Comparison of ENCODE assay signal across 8 mouse cellular contexts in the genomic region with DNA sequence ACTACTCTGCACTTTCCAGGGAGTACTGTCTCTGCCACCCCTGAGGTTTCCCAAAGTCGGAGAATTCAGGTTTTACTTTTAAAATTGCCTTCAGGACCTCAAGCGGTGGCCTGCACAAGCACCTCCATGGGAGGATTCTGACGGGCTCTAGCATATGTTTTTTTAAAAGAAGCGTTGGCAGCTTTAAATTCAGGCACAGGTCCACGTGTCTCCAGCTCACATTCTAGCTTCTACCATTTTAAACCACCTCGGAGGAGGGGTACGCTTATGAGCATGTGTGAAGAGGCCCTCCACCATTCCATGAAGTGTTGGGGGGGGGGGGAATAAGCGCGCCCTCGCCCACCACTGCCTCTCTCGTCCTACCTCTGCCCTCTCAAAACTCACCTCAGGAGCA. TPM values are rescaled to one million over a fixed set of nuclear protein-coding genes. Genes with fewer than 3 reads are reported as not detected.
DNase-seq lines count a peak whose midpoint lies in the region; ATAC-seq and TF ChIP-seq lines count a peak whose summit lies in the region.

No protein-coding gene starts in this region.

- no peaks in the 10 kb centered on the region for H3K9me3 ChIP-seq in heart, embryonic 13.5 days
- no peaks in the 10 kb centered on the region for H3K9me3 ChIP-seq in limb, embryonic 12.5 days

- H3K4me1 ChIP-seq in heart, embryonic 13.5 days, result peaks cover 40% of the 10 kb centered on the region
- peaks cover 7% of the 10 kb centered on the region for H3K4me1 ChIP-seq in bone marrow, adult 2 months (ENCODE audit: control insufficient read depth, insufficient read depth, low read length)
- H3K4me1 ChIP-seq in limb, embryonic 12.5 days (replicated peaks), result peaks cover 18% of the 10 kb centered on the region
- peaks cover 8% of the 10 kb centered on the region; the same call in 1 of the 2 replicates for H3K4me1 ChIP-seq in olfactory bulb, adult 2 months (ENCODE audit: control insufficient read depth, insufficient read depth, low read length)

- no peak for DNase-seq in heart, postnatal 4 days
- DNase-seq in 3T3-L1 (ENCODE audit: low read depth, low spot score), result peak; percentile 60
- DNase-seq in frontal cortex, adult 2 months (ENCODE audit: extremely low spot score in 1 of 2, low spot score in 1 of 2), result peak; percentile 51 to 74
- DNase-seq in spleen, adult 12 weeks (ENCODE audit: low spot score), result no peak

- H3K27ac ChIP-seq in heart, embryonic 13.5 days (replicated peaks), result peak overlapping the region; percentile 100
- peak overlapping the region; percentile 97 for H3K27ac ChIP-seq in bone marrow, adult 2 months (ENCODE audit: control insufficient read depth, insufficient read depth, low read depth, low read length, poor library complexity)
- H3K27ac ChIP-seq in limb, embryonic 12.5 days, result peak overlapping the region; percentile 99
- peak overlapping the region; percentile 98 for H3K27ac ChIP-seq in olfactory bulb, adult 2 months (ENCODE audit: insufficient read depth, low read depth, low read length)

- no peaks in the 10 kb centered on the region for H3K27me3 ChIP-seq in heart, embryonic 13.5 days (replicated peaks)
- H3K27me3 ChIP-seq in limb, embryonic 12.5 days, result no peaks in the 10 kb centered on the region

- peak overlapping the region; percentile 96 for H3K4me3 ChIP-seq in heart, embryonic 13.5 days
- peak overlapping the region; percentile 92 for H3K4me3 ChIP-seq in bone marrow, adult 2 months (replicated peaks; ENCODE audit: control insufficient read depth, low read depth, low read length)
- H3K4me3 ChIP-seq in limb, embryonic 12.5 days (replicated peaks), result peak overlapping the region; percentile 94
- peak overlapping the region; percentile 98 for H3K4me3 ChIP-seq in olfactory bulb, adult 2 months (ENCODE audit: insufficient read depth, low read depth, low read length)

- H3K4me2 ChIP-seq in heart, embryonic 13.5 days, result peak overlapping the region; percentile 82
- peak overlapping the region; percentile 77 for H3K4me2 ChIP-seq in limb, embryonic 12.5 days

- no peak for TF ChIP-seq POLR2A in bone marrow, adult 2 months (IDR thresholded peaks at IDR 0.05; ENCODE audit: borderline replicate concordance, control insufficient read depth, low read depth, low read length)
- no peak for TF ChIP-seq POLR2A in olfactory bulb, adult 2 months (IDR thresholded peaks at IDR 0.05; ENCODE audit: insufficient read depth, low read depth, low read length)

- WGBS in heart, embryonic 13.5 days, result 2% methylated on average over 11 of the region's 11 CpGs
- 1% methylated on average over 11 of the region's 11 CpGs for WGBS in bone marrow, adult 2 months
- 2% methylated on average over 11 of the region's 11 CpGs for WGBS in limb, embryonic 12.5 days
- under 1% methylated on average over 11 of the region's 11 CpGs for whole genome bisulfite sequencing in olfactory bulb, adult 2 months

- H3K36me3 ChIP-seq in heart, embryonic 13.5 days, result peaks cover 14% of the 10 kb centered on the region
- peaks cover 32% of the 10 kb centered on the region for H3K36me3 ChIP-seq in limb, embryonic 12.5 days

- TF ChIP-seq CTCF in bone marrow, adult 2 months (IDR thresholded peaks at IDR 0.05; ENCODE audit: control insufficient read depth, insufficient read depth, low read length), result no peak
- no peak for TF ChIP-seq CTCF in olfactory bulb, adult 2 months (IDR thresholded peaks at IDR 0.05; ENCODE audit: insufficient read depth, low read depth, low read length)

- peak; percentile 18; the same call in 1 of the 2 replicates for ATAC-seq in heart, embryonic 13.5 days (ENCODE audit: extremely low read depth, insufficient number of reproducible peaks, low FRiP score, low TSS enrichment)
- peak; percentile 46 for ATAC-seq in limb, embryonic 12.5 days (ENCODE audit: insufficient number of reproducible peaks, insufficient read depth, low FRiP score, low TSS enrichment, low read depth)

- peak overlapping the region; percentile 100 for H3K9ac ChIP-seq in heart, embryonic 13.5 days
- peak overlapping the region; percentile 99 for H3K9ac ChIP-seq in limb, embryonic 12.5 days (replicated peaks)

RNA-seq across cellular contexts. Expression of gene Prdm15, which starts 1.0 kb away (rescaled TPM):
- polyA plus RNA-seq in heart, embryonic 13.5 days (2015; fragmentation: Nextera tagmentation; extraction: Ambion mirVana), result 4.9 and 6.2 TPM in 2 replicates
- 1 to 10 TPM; 5.1 to 7.1 TPM for total RNA-seq in heart, postnatal 4 days (2021)
- polyA plus RNA-seq in bone marrow, adult 2 months (2011; ENCODE audit: insufficient read depth, insufficient read length, low replicate concordance, missing spikeins), result 3.3 and 9.9 TPM in 2 replicates
- 15.1 and 19.1 TPM in 2 replicates for polyA plus RNA-seq in frontal cortex, adult 2 months (2012; rRNA removed)
- 16.2 and 18.1 TPM in 2 replicates for polyA plus RNA-seq in limb, embryonic 12.5 days (2016; fragmentation: Nextera tagmentation; extraction: Ambion mirVana)
- polyA plus RNA-seq in olfactory bulb, adult 2 months (2012; ENCODE audit: insufficient read depth, insufficient read length, low replicate concordance, missing spikeins), result not detected in 2 replicates

Comparison
In these comparisons a context has a peak if more than half of its experiments do, and no peak if none do; other contexts are left out.
1. DNase-seq: peak in 3T3-L1 (single experiment) and frontal cortex, adult 2 months (2 of 2); none in heart, postnatal 4 days (single experiment) and spleen, adult 12 weeks (single experiment).
2. Peak in every context shown above with its lines, with median percentiles within 50 percentile points of each other: H3K27ac ChIP-seq and H3K4me3 ChIP-seq.